Mouse (Mus musculus) liver, embryonic 13.5 days (tissue): ENCODE data around the gene Ldlrap1. TPM values are rescaled to one million over a fixed set of nuclear protein-coding genes. Genes with fewer than 3 reads are reported as not detected.

Source experiments
- ATAC-seq: fragments of 200-750 bp; cut with Nextera tagmentation; 2 replicates; pipeline ENCODE4 v1.8.0; 2017; ENCODE audit warnings: low read depth, mild to moderate bottlenecking, moderate number of reproducible peaks, moderate library complexity
- DNase-seq: peaks from one replicate; pipeline ENCODE4 v3.0.0; 2022
- H3K27ac ChIP-seq: fragments of 300-500 bp; sonication (generic); 2 replicates; pipeline ENCODE4 v1.5.1; 2015; ENCODE audit warnings: moderate library complexity, mild to moderate bottlenecking, inconsistent platforms
- H3K27me3 ChIP-seq: fragments of 300-500 bp; sonication (generic); 2 replicates; pipeline ENCODE4 v1.6.1; 2015; ENCODE audit warnings: mild to moderate bottlenecking, inconsistent platforms
- H3K36me3 ChIP-seq: fragments of 300-500 bp; sonication (generic); 2 replicates; pipeline ENCODE4 v1.6.1; 2015; ENCODE audit warnings: mild to moderate bottlenecking, inconsistent platforms
- H3K4me1 ChIP-seq: fragments of 300-500 bp; sonication (generic); replicated peaks from 2 replicates; pipeline ENCODE4 v1.6.1; 2015; ENCODE audit warnings: inconsistent platforms
- H3K4me2 ChIP-seq: fragments of 300-500 bp; sonication (generic); 2 replicates; pipeline ENCODE4 v1.6.1; 2015; ENCODE audit warnings: inconsistent platforms, mild to moderate bottlenecking, moderate library complexity
- H3K4me3 ChIP-seq: fragments of 300-500 bp; sonication (generic); replicated peaks from 2 replicates; pipeline ENCODE4 v1.5.1; 2015; ENCODE audit warnings: mild to moderate bottlenecking, inconsistent platforms
- H3K9ac ChIP-seq: fragments of 300-500 bp; sonication (generic); 2 replicates; pipeline ENCODE4 v1.6.1; 2015; ENCODE audit warnings: mild to moderate bottlenecking, inconsistent platforms
- H3K9me3 ChIP-seq: fragments of 300-500 bp; sonication (generic); replicated peaks from 2 replicates; pipeline ENCODE4 v1.6.1; 2016; ENCODE audit warnings: inconsistent platforms
- WGBS: fragments of 180-500 bp; shearing (Covaris S2); methylation state at CpG from one replicate; pipeline ENCODE4 v1.1.7; 2015; ENCODE audit not compliant: insufficient replicate concordance; 5-methylcytosine and 5-hydroxymethylcytosine counted together
- polyA plus RNA-seq: library from polyadenylated mRNA; unstranded; fragments of >200 nt; fragmentation: Nextera tagmentation; extraction: Ambion mirVana; gene quantifications from 2 replicates; pipeline ENCODE4 v1.2.1, GENCODE M21; 2015

Gene Ldlrap1
- polyA plus RNA-seq, 1 experiment from 2014 or later = 20.3 TPM

- H3K27ac ChIP-seq = peak overlapping the region; percentile 90
- ATAC-seq (no peak), DNase-seq (no peak)
- H3K9ac ChIP-seq = 0 out of 2 replicates have a peak overlapping the region, but pooled peaks have one; percentile 18
- H3K4me1 ChIP-seq = peaks cover 84% of the 10 kb centered on the region
- H3K4me3 ChIP-seq = no peak overlapping the region
- peaks cover 89% of the 10 kb centered on the region for H3K36me3 ChIP-seq
- no peaks in the 10 kb centered on the region for H3K9me3 ChIP-seq
- no peak overlapping the region for H3K4me2 ChIP-seq
- H3K27me3 ChIP-seq = no peaks in the 10 kb centered on the region
- 64% methylated on average over 5 of the region's 5 CpGs for WGBS
Observed at GRCm38 (mm10) chr4:134750263-134750662, 17.6 kb downstream of the Ldlrap1 start.

GRCm38 (mm10) chr4:134749301-134750030 lies 18.4 kb downstream of the Ldlrap1 start:
- Histone ChIP-seq H3K4me1 (peaks cover 81% of the 10 kb centered on the region), H3K27me3 (no peaks in the 10 kb centered on the region), H3K27ac (peak overlapping the region; percentile 51), H3K9me3 (no peaks in the 10 kb centered on the region), H3K4me3 (no peak overlapping the region), H3K4me2 (no peak overlapping the region), H3K36me3 (peaks cover 89% of the 10 kb centered on the region), H3K9ac (peak overlapping the region; percentile 12; the same call in 1 of the 2 replicates)
- DNase-seq = peak; percentile 72
- no peak for ATAC-seq
- WGBS = 46% methylated on average over 21 of the region's 21 CpGs

- ATAC-seq (no peak), DNase-seq (no peak)
- peaks cover 49% of the 10 kb centered on the region for H3K4me1 ChIP-seq
- no peak overlapping the region for H3K4me3 ChIP-seq
- no peaks in the 10 kb centered on the region for H3K27me3 ChIP-seq
- 67% methylated on average over 16 of the region's 16 CpGs for WGBS
- no peaks in the 10 kb centered on the region for H3K9me3 ChIP-seq
- 0 out of 2 replicates have a peak overlapping the region, but pooled peaks have one; percentile 13 for H3K27ac ChIP-seq
- no peak overlapping the region for H3K9ac ChIP-seq
- H3K36me3 ChIP-seq = peaks cover 90% of the 10 kb centered on the region
- no peak overlapping the region for H3K4me2 ChIP-seq
Observed at GRCm38 (mm10) chr4:134745900-134746661, 21.7 kb downstream of the Ldlrap1 start.

- ATAC-seq = no peak
- H3K27ac ChIP-seq = no peak overlapping the region
Observed at GRCm38 (mm10) chr4:134743881-134744633, 23.8 kb downstream of the Ldlrap1 start.

GRCm38 (mm10) chr4:134741949-134742348 lies 25.9 kb downstream of the Ldlrap1 start:
- whole genome bisulfite sequencing = 78% methylated on average over 8 of the region's 8 CpGs

More at GRCm38 (mm10) chr4:134743881-134744633, 23.8 kb downstream of the Ldlrap1 start:
- Histone ChIP-seq H3K4me1 (peaks cover 28% of the 10 kb centered on the region), H3K9me3 (no peaks in the 10 kb centered on the region), H3K36me3 (peaks cover 71% of the 10 kb centered on the region), H3K9ac (no peak overlapping the region), H3K4me2 (no peak overlapping the region), H3K4me3 (no peak overlapping the region), H3K27me3 (no peaks in the 10 kb centered on the region)
- DNase-seq = no peak
- WGBS = 83% methylated on average over 16 of the region's 16 CpGs

GRCm38 (mm10) chr4:134740186-134740585 lies 27.6 kb downstream of the Ldlrap1 start:
- ATAC-seq (no peak), DNase-seq (no peak)
- 84% methylated on average over 4 of the region's 4 CpGs for WGBS
- H3K9ac ChIP-seq = no peak overlapping the region
- no peak overlapping the region for H3K27ac ChIP-seq
- no peak overlapping the region for H3K4me2 ChIP-seq
- H3K9me3 ChIP-seq = no peaks in the 10 kb centered on the region
- H3K36me3 ChIP-seq = peaks cover 32% of the 10 kb centered on the region
- no peak overlapping the region for H3K4me3 ChIP-seq
- peaks cover 24% of the 10 kb centered on the region for H3K4me1 ChIP-seq
- no peaks in the 10 kb centered on the region for H3K27me3 ChIP-seq

More at GRCm38 (mm10) chr4:134741949-134742348, 25.9 kb downstream of the Ldlrap1 start:
- peaks cover 50% of the 10 kb centered on the region for H3K36me3 ChIP-seq
- no peak overlapping the region for H3K27ac ChIP-seq
- no peak overlapping the region for H3K9ac ChIP-seq
- no peak for ATAC-seq
- H3K4me1 ChIP-seq = peaks cover 32% of the 10 kb centered on the region
- DNase-seq = no peak
- no peak overlapping the region for H3K4me2 ChIP-seq
- H3K4me3 ChIP-seq = no peak overlapping the region
- no peaks in the 10 kb centered on the region for H3K9me3 ChIP-seq
- no peaks in the 10 kb centered on the region for H3K27me3 ChIP-seq

GRCm38 (mm10) chr4:134739530-134739929 lies 28.3 kb downstream of the Ldlrap1 start:
- ATAC-seq (no peak), DNase-seq (no peak)
- no peaks in the 10 kb centered on the region for H3K27me3 ChIP-seq
- H3K27ac ChIP-seq = no peak overlapping the region
- H3K36me3 ChIP-seq = peaks cover 26% of the 10 kb centered on the region
- no peak overlapping the region for H3K4me3 ChIP-seq
- H3K9ac ChIP-seq = no peak overlapping the region
- WGBS = 78% methylated on average over 3 of the region's 3 CpGs
- H3K4me2 ChIP-seq = no peak overlapping the region
- no peaks in the 10 kb centered on the region for H3K9me3 ChIP-seq
- H3K4me1 ChIP-seq = peaks cover 25% of the 10 kb centered on the region

GRCm38 (mm10) chr4:134737365-134737910 lies 30.4 kb downstream of the Ldlrap1 start:
- H3K27ac ChIP-seq = no peak overlapping the region
- WGBS = 59% methylated on average over 14 of the region's 14 CpGs
- no peak for DNase-seq
- H3K9me3 ChIP-seq = no peaks in the 10 kb centered on the region
- no peak overlapping the region for H3K9ac ChIP-seq
- no peak for ATAC-seq
- no peaks in the 10 kb centered on the region for H3K27me3 ChIP-seq
- H3K36me3 ChIP-seq = peaks cover 5% of the 10 kb centered on the region; the same call in 1 of the 2 replicates
- H3K4me2 ChIP-seq = no peak overlapping the region
- peaks cover 38% of the 10 kb centered on the region for H3K4me1 ChIP-seq
- no peak overlapping the region for H3K4me3 ChIP-seq

- no peak for DNase-seq
- Histone ChIP-seq H3K9ac (no peak overlapping the region), H3K4me3 (no peak overlapping the region), H3K9me3 (no peaks in the 10 kb centered on the region), H3K4me1 (peaks cover 42% of the 10 kb centered on the region), H3K4me2 (no peak overlapping the region), H3K36me3 (no peaks in the 10 kb centered on the region), H3K27ac (no peak overlapping the region), H3K27me3 (peaks cover 7% of the 10 kb centered on the region; the same call in 1 of the 2 replicates)
- 77% methylated on average over 7 of the region's 7 CpGs for WGBS
- no peak for ATAC-seq
Observed at GRCm38 (mm10) chr4:134736147-134736546, 31.7 kb downstream of the Ldlrap1 start.

GRCm38 (mm10) chr4:134734629-134735081 lies 33.2 kb downstream of the Ldlrap1 start:
- WGBS = 21% methylated on average over 9 of the region's 9 CpGs
- peaks cover 57% of the 10 kb centered on the region for H3K4me1 ChIP-seq
- peak overlapping the region; percentile 59 for H3K4me2 ChIP-seq
- peaks cover 9% of the 10 kb centered on the region; the same call in 1 of the 2 replicates for H3K27me3 ChIP-seq
- peak overlapping the region; percentile 27 for H3K9ac ChIP-seq
- H3K9me3 ChIP-seq = no peaks in the 10 kb centered on the region
- ATAC-seq (peak; percentile 64), DNase-seq (peak; percentile 45)
- peak overlapping the region; percentile 71 for H3K27ac ChIP-seq
- no peaks in the 10 kb centered on the region for H3K36me3 ChIP-seq
- H3K4me3 ChIP-seq = peak overlapping the region; percentile 29
